Mouse (Mus musculus) hindbrain, embryonic 10.5 days (tissue): ENCODE data around the gene Pdzph1. TPM values are rescaled to one million over a fixed set of nuclear protein-coding genes. Genes with fewer than 3 reads are reported as not detected.

ENCODE experiments used
- DNase-seq: peaks from one replicate; pipeline ENCODE4 v3.0.0-alpha.2; 2017; ENCODE audit warnings: low spot score
- H3K27ac ChIP-seq: fragments of 300-500 bp; sonication (generic); 2 replicates; pipeline ENCODE4 v1.5.1; 2016; ENCODE audit warnings: mild to moderate bottlenecking, moderate library complexity
- H3K27me3 ChIP-seq: fragments of 300-500 bp; sonication (generic); 2 replicates; pipeline ENCODE4 v1.6.1; 2016; ENCODE audit warnings: mild to moderate bottlenecking; ENCODE audit not compliant: poor library complexity, insufficient read depth, severe bottlenecking
- H3K36me3 ChIP-seq: fragments of 300-500 bp; sonication (generic); 2 replicates; pipeline ENCODE4 v1.6.1; 2016; ENCODE audit warnings: mild to moderate bottlenecking, moderate library complexity
- H3K4me1 ChIP-seq: fragments of 300-500 bp; sonication (generic); replicated peaks from 2 replicates; pipeline ENCODE4 v1.6.1; 2016; ENCODE audit warnings: mild to moderate bottlenecking
- H3K4me3 ChIP-seq: fragments of 300-500 bp; sonication (generic); 2 replicates; pipeline ENCODE4 v1.5.1; 2016; ENCODE audit warnings: mild to moderate bottlenecking, moderate library complexity
- H3K9me3 ChIP-seq: fragments of 300-500 bp; sonication (generic); 2 replicates; pipeline ENCODE4 v1.6.1; 2016; ENCODE audit warnings: mild to moderate bottlenecking, moderate library complexity
- WGBS: fragments of 180-500 bp; shearing (Covaris S2); methylation state at CpG from one replicate; pipeline ENCODE4 v1.1.7; 2016; 5-methylcytosine and 5-hydroxymethylcytosine counted together
- polyA plus RNA-seq: library from polyadenylated mRNA; unstranded; fragments of >200 nt; fragmentation: Nextera tagmentation; extraction: Ambion mirVana; gene quantifications from 2 replicates; pipeline ENCODE4 v1.2.1, GENCODE M21; 2016

Gene Pdzph1
- polyA plus RNA-seq, 1 experiment from 2014 or later: 16.9 TPM

GRCm38 (mm10) chr17:58911564-58911963, 79.6 kb downstream of the Pdzph1 start:
- no peaks in the 10 kb centered on the region for H3K36me3 ChIP-seq
- no peaks in the 10 kb centered on the region for H3K27me3 ChIP-seq
- no peaks in the 10 kb centered on the region for H3K4me1 ChIP-seq
- 88% methylated on average over 7 of the region's 7 CpGs for WGBS
- H3K9me3 ChIP-seq: no peaks in the 10 kb centered on the region
- no peak overlapping the region for H3K27ac ChIP-seq
- no peak overlapping the region for H3K4me3 ChIP-seq
- DNase-seq: no peak

- 40% methylated on average over 8 of the region's 8 CpGs for WGBS
- peak; percentile 56 for DNase-seq
- Histone ChIP-seq H3K36me3 (no peaks in the 10 kb centered on the region), H3K9me3 (no peaks in the 10 kb centered on the region), H3K4me3 (no peak overlapping the region), H3K27ac (no peak overlapping the region), H3K27me3 (no peaks in the 10 kb centered on the region), H3K4me1 (no peaks in the 10 kb centered on the region)
Observed at GRCm38 (mm10) chr17:58909061-58909661, 82.0 kb downstream of the Pdzph1 start.

- no peaks in the 10 kb centered on the region for H3K27me3 ChIP-seq
- 60% methylated on average over 2 of the region's 2 CpGs for WGBS
- H3K27ac ChIP-seq: no peak overlapping the region
- no peak for DNase-seq
- H3K9me3 ChIP-seq: no peaks in the 10 kb centered on the region
- H3K4me1 ChIP-seq: no peaks in the 10 kb centered on the region
- H3K36me3 ChIP-seq: no peaks in the 10 kb centered on the region
- H3K4me3 ChIP-seq: no peak overlapping the region
Observed at GRCm38 (mm10) chr17:58906001-58906400, 85.2 kb downstream of the Pdzph1 start.

- Histone ChIP-seq H3K4me1 (peaks cover 31% of the 10 kb centered on the region), H3K36me3 (no peaks in the 10 kb centered on the region), H3K9me3 (no peaks in the 10 kb centered on the region), H3K27me3 (no peaks in the 10 kb centered on the region), H3K4me3 (no peak overlapping the region), H3K27ac (peak overlapping the region; percentile 46; the same call in 1 of the 2 replicates)
- DNase-seq: no peak
- 40% methylated on average over 4 of the region's 4 CpGs for WGBS
Observed at GRCm38 (mm10) chr17:58891488-58892210, 99.5 kb downstream of the Pdzph1 start.

- no peaks in the 10 kb centered on the region for H3K27me3 ChIP-seq
- H3K4me3 ChIP-seq: no peak overlapping the region
- H3K27ac ChIP-seq: peak overlapping the region; percentile 75
- no peaks in the 10 kb centered on the region for H3K36me3 ChIP-seq
- peaks cover 34% of the 10 kb centered on the region for H3K4me1 ChIP-seq
- H3K9me3 ChIP-seq: no peaks in the 10 kb centered on the region
- no peak for DNase-seq
- WGBS: 40% methylated on average over 4 of the region's 4 CpGs
Observed at GRCm38 (mm10) chr17:58889905-58890645, 101.1 kb downstream of the Pdzph1 start.

GRCm38 (mm10) chr17:58884393-58884792, 106.8 kb downstream of the Pdzph1 start:
- no peaks in the 10 kb centered on the region for H3K9me3 ChIP-seq
- H3K4me3 ChIP-seq: no peak overlapping the region
- no peak for DNase-seq
- 22% methylated on average over 1 of the region's 1 CpGs for WGBS
- H3K36me3 ChIP-seq: peaks cover 4% of the 10 kb centered on the region; the same call in 1 of the 2 replicates
- H3K27me3 ChIP-seq: no peaks in the 10 kb centered on the region
- no peak overlapping the region; the same call in 1 of the 2 replicates for H3K27ac ChIP-seq
- H3K4me1 ChIP-seq: peaks cover 19% of the 10 kb centered on the region

- DNase-seq: no peak
- H3K27me3 ChIP-seq: no peaks in the 10 kb centered on the region
- H3K27ac ChIP-seq: no peak overlapping the region
- H3K36me3 ChIP-seq: no peaks in the 10 kb centered on the region
- H3K4me3 ChIP-seq: no peak overlapping the region
- 73% methylated on average over 1 of the region's 1 CpGs for WGBS
- H3K9me3 ChIP-seq: no peaks in the 10 kb centered on the region
- no peaks in the 10 kb centered on the region for H3K4me1 ChIP-seq
Observed at GRCm38 (mm10) chr17:58873356-58873755, 117.8 kb downstream of the Pdzph1 start.

- no peak for DNase-seq
- no peaks in the 10 kb centered on the region for H3K4me1 ChIP-seq
Observed at GRCm38 (mm10) chr17:58870795-58871194, 120.4 kb downstream of the Pdzph1 start.

More at GRCm38 (mm10) chr17:58870795-58871194, 120.4 kb downstream of the Pdzph1 start:
- Histone ChIP-seq H3K36me3 (no peaks in the 10 kb centered on the region), H3K9me3 (no peaks in the 10 kb centered on the region), H3K27me3 (no peaks in the 10 kb centered on the region), H3K27ac (no peak overlapping the region), H3K4me3 (no peak overlapping the region)

Other genes starting within 250 kb of the Pdzph1 start
- gene Nudt12, start 22.0 kb upstream of the Pdzph1 start, polyA plus RNA-seq: 6.1 and 8.9 TPM in 2 replicates